Mouse (Mus musculus) small intestine, adult 2 months (tissue): ENCODE data around the gene Poc5.

Experiments used
- CTCF ChIP-seq: fragments of 200-500 bp; IDR thresholded peaks from 2 replicates; pipeline ENCODE4 v1.5.1; 2012; ENCODE audit warnings: low read depth, mild to moderate bottlenecking, control low read depth, inconsistent platforms, low read length, moderate library complexity, mixed read lengths; ENCODE audit not compliant: insufficient replicate concordance, insufficient read length; ENCODE audit errors: extremely low read depth
- POLR2A ChIP-seq: fragments of 200-500 bp; IDR thresholded peaks from 2 replicates; pipeline ENCODE4 v1.6.1; 2012; ENCODE audit warnings: low read depth, mild to moderate bottlenecking, control low read depth, inconsistent platforms, low read length, moderate library complexity

DNA sequence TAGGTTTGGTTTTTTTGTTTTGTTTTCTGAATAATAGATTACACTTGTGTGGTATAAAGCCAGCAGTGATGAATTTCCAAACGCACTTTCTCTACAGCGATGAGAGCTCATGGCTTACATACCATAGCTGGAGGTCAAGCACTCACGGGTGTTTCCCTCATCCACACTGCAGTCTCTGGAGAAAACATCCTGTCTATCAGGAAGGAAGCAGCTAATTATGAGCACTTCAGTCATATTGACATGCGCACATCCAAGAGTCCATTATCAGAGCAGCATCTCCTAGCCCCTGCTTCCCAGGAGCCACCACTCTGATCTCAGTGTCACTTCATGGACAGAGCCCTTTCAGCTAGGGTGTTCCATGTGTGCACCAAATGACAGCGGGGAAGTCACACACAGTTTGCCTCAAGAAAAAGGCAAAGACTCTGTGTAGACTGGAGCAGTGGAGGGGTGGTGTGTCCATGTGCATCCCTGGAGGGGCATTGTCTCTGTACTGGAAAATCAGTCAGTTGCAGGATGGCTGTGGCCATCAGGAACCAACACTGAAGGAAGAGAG, 29.2 kb downstream of the Poc5 start:
- no peak for TF ChIP-seq CTCF
- no peak for TF ChIP-seq POLR2A
